Mouse (Mus musculus): ENCODE measurements around the gene Mepce.
A peak's percentile ranks its signal among the peaks of the same experiment; 100 is the strongest.

DNA sequence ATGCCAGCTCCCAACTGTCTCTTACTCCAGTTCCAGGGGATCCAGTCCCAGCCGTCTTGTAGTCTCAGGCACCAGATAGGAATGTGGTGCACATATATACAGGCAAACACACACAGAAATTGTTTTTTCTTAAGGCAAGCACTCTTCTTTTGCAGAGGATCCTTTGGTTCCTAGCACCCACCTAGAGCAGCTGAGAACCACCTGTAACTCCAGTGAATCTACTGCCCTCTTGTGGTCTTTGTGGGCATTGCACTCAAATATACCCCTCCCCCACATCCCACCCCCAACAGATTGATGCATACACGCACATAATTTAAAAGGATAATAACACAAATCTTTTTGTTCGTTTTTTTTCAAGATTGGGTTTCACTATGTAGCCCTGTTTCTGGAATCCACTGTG lies 21.2 kb downstream of the Mepce start:
- peak; percentile 62 for TF ChIP-seq CTCF (conservative IDR thresholded peaks at IDR 0.05; ENCODE audit: low read length)
- no peak for TF ChIP-seq POU5F1 (IDR thresholded peaks at IDR 0.05; ENCODE audit: borderline replicate concordance, low read length)
- TF ChIP-seq NANOG (IDR thresholded peaks at IDR 0.05; ENCODE audit: borderline replicate concordance, low read length), result no peak
